Mouse (Mus musculus) G1E (cell line): ENCODE data around the gene Lmntd1. TPM values are rescaled to one million over a fixed set of nuclear protein-coding genes. Genes with fewer than 3 reads are reported as not detected.
"Not testable (repeated sequence)": the region's sequence is repeated elsewhere in the genome, so short reads cannot be mapped to it uniquely, and the experiment has no call there.

Experiments used
- ATAC-seq: 2 replicates; pipeline ENCODE4 v1.8.0; 2016; ENCODE audit warnings: mild to moderate bottlenecking; ENCODE audit not compliant: insufficient number of reproducible peaks, poor library complexity, low FRiP score, severe bottlenecking; ENCODE audit errors: extremely low read depth
- DNase-seq: peaks from one replicate; pipeline ENCODE4 v3.0.0; 2012; ENCODE audit warnings: low spot score
- H3K27me3 ChIP-seq: 2 replicates; pipeline ENCODE4 v1.6.1; 2012; ENCODE audit warnings: mild to moderate bottlenecking, low read length, inconsistent platforms; ENCODE audit not compliant: insufficient read depth
- H3K36me3 ChIP-seq: replicated peaks from 2 replicates; pipeline ENCODE3; 2012; ENCODE audit warnings: mild to moderate bottlenecking, inconsistent platforms
- H3K4me1 ChIP-seq: 2 replicates; pipeline ENCODE4 v1.6.1; 2012; ENCODE audit warnings: low read depth, low read length, inconsistent platforms, mixed read lengths; ENCODE audit not compliant: insufficient read depth
- H3K4me3 ChIP-seq: 2 replicates; pipeline ENCODE4 v1.5.1; 2012; ENCODE audit warnings: low read depth, mild to moderate bottlenecking, inconsistent platforms, low read length, moderate library complexity, mixed read lengths
- H3K9me3 ChIP-seq: replicated peaks from 2 replicates; pipeline ENCODE4 v1.6.1; 2012; ENCODE audit warnings: inconsistent platforms
- CTCF ChIP-seq: IDR thresholded peaks from 2 replicates; pipeline ENCODE4 v1.5.1; 2012; ENCODE audit warnings: low read depth, low read length, inconsistent platforms, mixed read lengths
- GATA1 ChIP-seq: IDR thresholded peaks from 2 replicates; pipeline ENCODE4 v1.6.1; 2012; ENCODE audit warnings: borderline replicate concordance, low read length, inconsistent platforms, mixed read lengths
- GATA2 ChIP-seq: IDR thresholded peaks from 2 replicates; pipeline ENCODE4 v1.6.1; 2012; ENCODE audit warnings: low read depth, low read length, inconsistent platforms, borderline replicate concordance
- POLR2AphosphoS5 ChIP-seq: IDR thresholded peaks from 2 replicates; pipeline ENCODE4 v1.6.1; 2012; ENCODE audit warnings: low read depth, low read length, inconsistent platforms; ENCODE audit not compliant: insufficient replicate concordance
- TAL1 ChIP-seq: conservative IDR thresholded peaks from 2 replicates; pipeline ENCODE4 v1.6.1; 2012; ENCODE audit warnings: low read depth, low read length, inconsistent platforms, mixed read lengths
- polyA plus RNA-seq: library from polyadenylated mRNA; stranded (reverse); fragments of >175 nt; gene quantifications from 2 replicates; pipeline ENCODE4 v1.2.3, GENCODE M21; 2012
- total RNA-seq, 2 experiments: library from RNA; stranded (forward) in 1 of 2; stranded (reverse) in 1 of 2; fragments of 200-1000 nt in 1 of 2; fragments of >200 nt in 1 of 2; fragmentation: Nextera tagmentation in 1 of 2; gene quantifications; 2 replicates each; pipeline ENCODE4 v1.2.3; 2014 to 2017

Gene Lmntd1
- total and polyA plus RNA-seq, 3 experiments = 0.22 TPM; not detected in 2

GRCm38 (mm10) chr6:145342836-145343235 is 271.3 kb downstream of the Lmntd1 start:
- H3K4me3 ChIP-seq = no peak overlapping the region
- H3K4me1 ChIP-seq = peaks cover 20% of the 10 kb centered on the region
- no peaks in the 10 kb centered on the region for H3K36me3 ChIP-seq
- peaks cover 9% of the 10 kb centered on the region for H3K9me3 ChIP-seq
- peaks cover 5% of the 10 kb centered on the region for H3K27me3 ChIP-seq
- no peak for ATAC-seq
- no peak for DNase-seq
- no peak for TF ChIP-seq TAL1
- TF ChIP-seq GATA1 = no peak
- no peak for TF ChIP-seq GATA2
- TF ChIP-seq CTCF = no peak
- TF ChIP-seq POLR2AphosphoS5 = no peak

DNA sequence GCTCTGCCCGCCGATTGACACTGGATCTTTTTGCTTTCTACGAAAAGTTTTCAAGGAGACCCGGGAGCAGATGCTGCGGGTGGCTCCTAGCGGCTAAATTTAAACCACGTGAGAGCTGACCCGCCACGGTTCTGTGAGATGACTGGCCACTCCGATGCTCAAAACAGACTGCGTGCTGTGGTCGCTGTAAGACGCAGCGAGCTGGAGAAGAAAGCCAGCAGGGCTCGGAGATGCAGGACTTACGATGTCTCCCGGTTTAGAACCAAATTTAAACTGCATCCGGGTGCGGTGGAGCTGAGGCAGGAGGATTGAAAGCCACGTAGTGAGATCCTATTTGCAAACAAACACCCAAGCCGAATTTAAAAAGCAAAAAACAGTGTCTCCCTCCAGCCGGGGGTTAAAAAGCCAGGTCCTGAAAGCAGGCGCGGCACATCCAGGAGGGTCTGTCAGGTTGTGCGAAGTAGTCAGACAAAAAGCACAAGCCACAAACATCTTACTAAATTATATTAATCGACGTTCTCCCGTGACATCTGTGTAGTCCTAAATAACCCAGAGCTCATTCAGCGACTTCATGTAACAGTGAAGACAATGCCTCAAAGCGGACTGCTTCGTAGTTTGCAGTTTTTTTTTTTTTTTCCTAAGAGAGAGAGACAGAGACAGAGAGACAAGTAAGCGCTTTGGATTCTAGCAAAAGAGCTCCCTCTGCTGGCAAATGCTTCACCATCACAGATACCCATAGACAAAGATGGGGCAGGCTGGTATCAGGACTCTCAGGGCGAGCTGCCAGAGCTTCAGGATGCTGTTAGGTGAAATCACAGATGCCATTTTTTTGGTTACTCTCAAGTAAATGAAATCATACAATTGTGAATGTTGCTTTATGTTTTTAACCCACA is 272.6 kb downstream of the Lmntd1 start:
- Histone ChIP-seq H3K4me3 (peak overlapping the region; percentile 69), H3K4me1 (peaks cover 20% of the 10 kb centered on the region), H3K27me3 (peaks cover 5% of the 10 kb centered on the region; the same call in 1 of the 2 replicates), H3K36me3 (no peaks in the 10 kb centered on the region), H3K9me3 (0 out of 2 replicates have a peak, but pooled peaks cover 2% of the 10 kb centered on the region)
- peak; percentile 77 for DNase-seq
- ATAC-seq = peak; percentile 37
- TF ChIP-seq TAL1 (no peak), POLR2AphosphoS5 (no peak), GATA2 (no peak), CTCF (no peak), GATA1 (no peak)

- TF ChIP-seq POLR2AphosphoS5 = no peak
- TF ChIP-seq GATA1 = no peak
- no peak for TF ChIP-seq GATA2
- no peak for TF ChIP-seq CTCF
- no peak for TF ChIP-seq TAL1
- ATAC-seq = peak; percentile 93
These were observed 273.4 kb downstream of the Lmntd1 start for GRCm38 (mm10) chr6:145340657-145341146.

DNA sequence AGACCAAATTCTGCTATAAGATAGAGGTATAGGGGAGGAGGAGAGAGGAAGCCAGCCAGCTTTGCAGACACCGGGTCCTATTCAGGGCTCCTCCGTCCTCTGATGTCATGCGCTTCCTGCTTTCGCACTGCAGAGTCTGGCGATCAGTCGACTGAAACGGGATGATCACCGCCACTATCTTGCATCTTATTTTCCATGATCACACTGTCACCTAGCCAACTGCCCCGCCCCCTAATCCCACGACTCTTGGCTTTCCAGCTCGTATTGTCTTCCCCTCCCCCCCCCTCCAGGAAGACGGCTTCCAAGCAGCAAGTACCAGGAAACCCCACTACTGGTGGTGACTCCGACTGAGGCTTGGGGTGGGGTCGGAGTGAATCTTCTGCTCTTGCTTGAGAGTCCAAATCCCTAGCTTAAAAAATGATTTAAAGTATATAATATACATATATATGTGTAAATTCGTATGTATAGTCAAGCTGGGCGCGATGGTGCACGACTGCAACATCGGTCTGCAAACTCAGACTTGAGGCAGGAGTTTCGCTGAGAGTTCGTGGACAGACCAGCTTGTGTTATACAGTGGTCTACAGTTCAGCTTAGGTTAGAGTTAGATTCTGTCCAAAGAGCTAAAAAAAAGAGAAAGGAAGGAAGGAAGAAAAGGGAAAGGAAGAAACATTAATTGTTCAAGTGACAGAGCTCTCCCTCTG is 274.0 kb downstream of the Lmntd1 start:
- H3K4me3 ChIP-seq = peak overlapping the region; percentile 66; the same call in 1 of the 2 replicates
- H3K27me3 ChIP-seq = peaks cover 5% of the 10 kb centered on the region; the same call in 1 of the 2 replicates
- peaks cover 20% of the 10 kb centered on the region for H3K4me1 ChIP-seq
- 0 out of 2 replicates have a peak, but pooled peaks cover 2% of the 10 kb centered on the region for H3K9me3 ChIP-seq
- ATAC-seq = no peak
- no peak for TF ChIP-seq POLR2AphosphoS5
- no peak for TF ChIP-seq GATA2
- TF ChIP-seq TAL1 = no peak
- TF ChIP-seq GATA1 = no peak
- no peaks in the 10 kb centered on the region for H3K36me3 ChIP-seq
- no peak for DNase-seq

More at GRCm38 (mm10) chr6:145340657-145341146, 273.4 kb downstream of the Lmntd1 start:
- peak overlapping the region; percentile 66; the same call in 1 of the 2 replicates for H3K4me3 ChIP-seq
- H3K27me3 ChIP-seq = peaks cover 5% of the 10 kb centered on the region; the same call in 1 of the 2 replicates
- peaks cover 20% of the 10 kb centered on the region for H3K4me1 ChIP-seq
- H3K36me3 ChIP-seq = no peaks in the 10 kb centered on the region
- 0 out of 2 replicates have a peak, but pooled peaks cover 2% of the 10 kb centered on the region for H3K9me3 ChIP-seq
- DNase-seq = peak; percentile 97

- Histone ChIP-seq H3K9me3 (0 out of 2 replicates have a peak, but pooled peaks cover 2% of the 10 kb centered on the region), H3K27me3 (peaks cover 5% of the 10 kb centered on the region; the same call in 1 of the 2 replicates), H3K4me1 (peaks cover 20% of the 10 kb centered on the region), H3K36me3 (no peaks in the 10 kb centered on the region), H3K4me3 (no peak overlapping the region)
- ATAC-seq (no peak), DNase-seq (no peak)
- no peak for TF ChIP-seq GATA2
- TF ChIP-seq CTCF = no peak
- no peak for TF ChIP-seq POLR2AphosphoS5
- TF ChIP-seq TAL1 = no peak
- TF ChIP-seq GATA1 = no peak
These were observed 275.4 kb downstream of the Lmntd1 start for GRCm38 (mm10) chr6:145338571-145339294.

- H3K27me3 ChIP-seq, H3K9me3 ChIP-seq, H3K36me3 ChIP-seq, DNase-seq, H3K4me3 ChIP-seq, ATAC-seq: not testable (repeated sequence)
- peaks cover 20% of the 10 kb centered on the region for H3K4me1 ChIP-seq
These were observed 276.6 kb downstream of the Lmntd1 start for GRCm38 (mm10) chr6:145337521-145337920.
